Mouse (Mus musculus) forebrain, embryonic 14.5 days (tissue): ENCODE measurements at regions not wholly inside any gene's neighbourhood (a gene's known extent, or its start where the extent isn't known, plus 50 kb on each side); places are given as distances from the start of the nearest gene placed in this dataset.

ENCODE experiments used
- ATAC-seq: fragments of 200-750 bp; cut with Nextera tagmentation; 2 replicates; pipeline ENCODE4 v1.8.0; 2017; ENCODE audit warnings: mild to moderate bottlenecking, moderate library complexity
- DNase-seq: peaks from one replicate; pipeline ENCODE4 v3.0.0-alpha.2; 2015; ENCODE audit warnings: low spot score
- H3K27ac ChIP-seq: fragments of 300-500 bp; sonication (generic); 2 replicates; pipeline ENCODE4 v1.5.1; 2014; ENCODE audit warnings: low read depth, mild to moderate bottlenecking, control low read depth, low read length, moderate library complexity
- H3K27me3 ChIP-seq: fragments of 300-500 bp; sonication (generic); replicated peaks from 2 replicates; pipeline ENCODE4 v1.6.1; 2014; ENCODE audit warnings: low read length, control low read depth, mixed read lengths; ENCODE audit not compliant: control insufficient read depth, insufficient read depth
- H3K36me3 ChIP-seq: fragments of 300-500 bp; sonication (generic); 2 replicates; pipeline ENCODE4 v1.6.1; 2014; ENCODE audit warnings: low read length, control low read depth; ENCODE audit not compliant: control insufficient read depth, insufficient read depth
- H3K4me1 ChIP-seq: fragments of 300-500 bp; sonication (generic); 2 replicates; pipeline ENCODE4 v1.6.1; 2014; ENCODE audit warnings: antibody characterized with exemption, low read length, control low read depth; ENCODE audit not compliant: control insufficient read depth, insufficient read depth
- H3K4me2 ChIP-seq: fragments of 300-500 bp; sonication (generic); 2 replicates; pipeline ENCODE4 v1.6.1; 2014; ENCODE audit warnings: mild to moderate bottlenecking, control low read depth, low read length
- H3K4me3 ChIP-seq: fragments of 300-500 bp; sonication (generic); 2 replicates; pipeline ENCODE4 v1.5.1; 2014; ENCODE audit warnings: low read depth, low read length, control low read depth
- H3K9ac ChIP-seq: fragments of 300-500 bp; sonication (generic); 2 replicates; pipeline ENCODE4 v1.6.1; 2014; ENCODE audit warnings: mild to moderate bottlenecking, low read length, control low read depth, moderate library complexity
- H3K9me3 ChIP-seq: fragments of 300-500 bp; sonication (generic); replicated peaks from 2 replicates; pipeline ENCODE4 v1.6.1; 2016; ENCODE audit warnings: low read length, control low read depth, mixed read lengths; ENCODE audit not compliant: control insufficient read depth
- WGBS: fragments of 180-500 bp; shearing (Covaris S2); extraction: QIAGEN DNeasy Blood & Tissue Kit; methylation state at CpG from one replicate; pipeline ENCODE4 v1.1.7; 2014; 5-methylcytosine and 5-hydroxymethylcytosine counted together

GRCm38 (mm10) chr9:69575386-69575785 is 122.0 kb downstream of the Anxa2 start:
- H3K9ac ChIP-seq: no peak overlapping the region
- no peak overlapping the region for H3K4me2 ChIP-seq
- H3K9me3 ChIP-seq: no peaks in the 10 kb centered on the region
- no peaks in the 10 kb centered on the region for H3K27me3 ChIP-seq
- H3K4me3 ChIP-seq: no peak overlapping the region
- no peak for DNase-seq
- no peak for ATAC-seq
- WGBS: 72% methylated on average over 14 of the region's 14 CpGs
- H3K4me1 ChIP-seq: no peaks in the 10 kb centered on the region
- no peaks in the 10 kb centered on the region for H3K36me3 ChIP-seq
- H3K27ac ChIP-seq: no peak overlapping the region

GRCm38 (mm10) chr9:69568631-69569230 is 115.3 kb downstream of the Anxa2 start:
- Histone ChIP-seq H3K27ac (no peak overlapping the region), H3K4me1 (no peaks in the 10 kb centered on the region), H3K9ac (no peak overlapping the region), H3K36me3 (no peaks in the 10 kb centered on the region), H3K4me3 (no peak overlapping the region), H3K9me3 (no peaks in the 10 kb centered on the region), H3K27me3 (no peaks in the 10 kb centered on the region), H3K4me2 (no peak overlapping the region)
- WGBS: 79% methylated on average over 13 of the region's 13 CpGs
- no peak for DNase-seq
- ATAC-seq: no peak

- no peak overlapping the region for H3K9ac ChIP-seq
- ATAC-seq (no peak), DNase-seq (no peak)
- H3K27ac ChIP-seq: no peak overlapping the region
- no peak overlapping the region for H3K4me3 ChIP-seq
- H3K36me3 ChIP-seq: no peaks in the 10 kb centered on the region
- H3K9me3 ChIP-seq: no peaks in the 10 kb centered on the region
- 92% methylated on average over 3 of the region's 3 CpGs for WGBS
- H3K4me2 ChIP-seq: no peak overlapping the region
- H3K27me3 ChIP-seq: no peaks in the 10 kb centered on the region
- no peaks in the 10 kb centered on the region for H3K4me1 ChIP-seq
Observed at GRCm38 (mm10) chr9:69568222-69568621, 114.8 kb downstream of the Anxa2 start.

DNA sequence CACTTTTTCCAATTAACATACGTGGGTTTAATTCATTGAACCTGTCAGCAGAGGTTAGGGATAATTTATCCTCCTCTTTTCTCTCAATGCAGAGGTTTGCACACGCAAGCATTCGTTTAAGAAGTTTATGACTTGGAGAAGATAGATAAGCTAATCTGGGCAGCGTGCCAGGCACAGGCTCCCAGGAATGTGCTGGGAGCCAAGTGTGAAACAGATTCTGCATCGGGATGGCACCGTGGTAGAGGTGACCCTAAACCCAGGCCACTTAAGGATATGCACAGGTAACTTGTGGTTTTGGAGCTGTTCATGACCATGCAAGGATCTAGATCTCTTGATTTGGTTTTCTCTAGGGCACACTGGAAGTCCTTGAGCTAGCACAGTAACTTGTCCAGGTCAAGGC is 113.6 kb downstream of the Anxa2 start:
- Histone ChIP-seq H3K27me3 (no peaks in the 10 kb centered on the region), H3K9me3 (no peaks in the 10 kb centered on the region), H3K36me3 (no peaks in the 10 kb centered on the region), H3K9ac (no peak overlapping the region), H3K4me1 (no peaks in the 10 kb centered on the region), H3K27ac (no peak overlapping the region), H3K4me3 (no peak overlapping the region), H3K4me2 (no peak overlapping the region)
- no peak for DNase-seq
- WGBS: 75% methylated on average over 6 of the region's 6 CpGs
- no peak for ATAC-seq

DNA sequence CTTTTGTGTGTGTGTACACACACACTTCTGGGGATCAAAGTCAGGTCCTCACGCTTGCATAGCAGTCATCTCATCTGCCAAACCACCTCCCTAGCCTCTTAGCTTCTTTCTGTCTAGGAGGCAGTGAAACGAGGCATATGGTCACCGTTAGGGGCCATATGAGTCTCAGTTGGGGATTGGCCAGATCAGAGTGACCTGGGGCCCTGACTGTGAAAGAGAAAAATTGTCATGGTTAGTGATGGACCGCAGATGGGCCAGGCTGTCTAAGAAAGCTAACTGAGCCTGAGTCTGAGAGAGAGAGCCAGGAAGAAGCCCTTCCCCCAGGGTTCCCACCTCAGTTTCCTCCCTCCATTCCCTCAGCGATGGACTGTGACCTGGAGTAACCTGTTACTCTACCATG is 89.8 kb downstream of the Anxa2 start:
- no peak overlapping the region for H3K4me2 ChIP-seq
- WGBS: 87% methylated on average over 5 of the region's 5 CpGs
- no peaks in the 10 kb centered on the region for H3K36me3 ChIP-seq
- H3K4me3 ChIP-seq: no peak overlapping the region
- DNase-seq (no peak), ATAC-seq (no peak)
- no peaks in the 10 kb centered on the region for H3K27me3 ChIP-seq
- H3K27ac ChIP-seq: no peak overlapping the region
- no peaks in the 10 kb centered on the region for H3K4me1 ChIP-seq
- H3K9ac ChIP-seq: no peak overlapping the region
- no peaks in the 10 kb centered on the region for H3K9me3 ChIP-seq
